Mouse (Mus musculus) liver, embryonic 16.5 days (tissue): Measurements from ENCODE around the gene Prrc2b. TPM values are rescaled to one million over a fixed set of nuclear protein-coding genes. Genes with fewer than 3 reads are reported as not detected.

Source experiments
- ATAC-seq: fragments of 200-750 bp; cut with Nextera tagmentation; 2 replicates; pipeline ENCODE4 v1.8.0; 2017; ENCODE audit warnings: low read depth, mild to moderate bottlenecking, moderate number of reproducible peaks, moderate library complexity
- H3K27ac ChIP-seq: fragments of 300-500 bp; sonication (generic); 2 replicates; pipeline ENCODE4 v1.5.1; 2014; ENCODE audit warnings: mild to moderate bottlenecking, low read length
- H3K27me3 ChIP-seq: fragments of 300-500 bp; sonication (generic); 2 replicates; pipeline ENCODE4 v1.6.1; 2014; ENCODE audit warnings: low read depth, low read length, mixed read lengths; ENCODE audit not compliant: control insufficient read depth, insufficient read depth
- H3K36me3 ChIP-seq: fragments of 300-500 bp; sonication (generic); 2 replicates; pipeline ENCODE4 v1.6.1; 2014; ENCODE audit warnings: mild to moderate bottlenecking; ENCODE audit not compliant: control insufficient read depth, insufficient read depth
- H3K4me1 ChIP-seq: fragments of 300-500 bp; sonication (generic); 2 replicates; pipeline ENCODE4 v1.6.1; 2014; ENCODE audit warnings: low read depth, low read length, mixed read lengths; ENCODE audit not compliant: control insufficient read depth
- H3K4me2 ChIP-seq: fragments of 300-500 bp; sonication (generic); 2 replicates; pipeline ENCODE4 v1.6.1; 2014; ENCODE audit warnings: low read depth, low read length, mixed read lengths
- H3K4me3 ChIP-seq: fragments of 300-500 bp; sonication (generic); 2 replicates; pipeline ENCODE4 v1.5.1; 2014; ENCODE audit warnings: low read depth, mild to moderate bottlenecking, low read length
- H3K9ac ChIP-seq: fragments of 300-500 bp; sonication (generic); 2 replicates; pipeline ENCODE4 v1.6.1; 2014; ENCODE audit warnings: low read depth, low read length
- H3K9me3 ChIP-seq: fragments of 300-500 bp; sonication (generic); replicated peaks from 2 replicates; pipeline ENCODE4 v1.6.1; 2016; ENCODE audit warnings: low read length; ENCODE audit not compliant: control insufficient read depth
- WGBS: fragments of 180-500 bp; shearing (Covaris S2); extraction: QIAGEN DNeasy Blood & Tissue Kit; methylation state at CpG from one replicate; pipeline ENCODE4 v1.1.7; 2014; ENCODE audit not compliant: insufficient replicate concordance; 5-methylcytosine and 5-hydroxymethylcytosine counted together
- polyA plus RNA-seq: library from polyadenylated mRNA; unstranded; fragments of >200 nt; fragmentation: Nextera tagmentation; extraction: Ambion mirVana; gene quantifications from 2 replicates; pipeline ENCODE4 v1.2.1, GENCODE M21; 2015

Prrc2b gene
- polyA plus RNA-seq, 1 experiment from 2014 or later, result 4.7 TPM

GRCm38 (mm10) chr2:32131866-32132566, 18.9 kb upstream of the Prrc2b start:
- ATAC-seq, result no peak
- Histone ChIP-seq H3K27ac (peak overlapping the region; percentile 96), H3K4me2 (peak overlapping the region; percentile 46), H3K9me3 (no peaks in the 10 kb centered on the region), H3K4me3 (peak overlapping the region; percentile 27; the same call in 1 of the 2 replicates), H3K36me3 (no peaks in the 10 kb centered on the region), H3K27me3 (no peaks in the 10 kb centered on the region), H3K4me1 (peaks cover 57% of the 10 kb centered on the region), H3K9ac (peak overlapping the region; percentile 59)
- 57% methylated on average over 6 of the region's 6 CpGs for WGBS

DNA sequence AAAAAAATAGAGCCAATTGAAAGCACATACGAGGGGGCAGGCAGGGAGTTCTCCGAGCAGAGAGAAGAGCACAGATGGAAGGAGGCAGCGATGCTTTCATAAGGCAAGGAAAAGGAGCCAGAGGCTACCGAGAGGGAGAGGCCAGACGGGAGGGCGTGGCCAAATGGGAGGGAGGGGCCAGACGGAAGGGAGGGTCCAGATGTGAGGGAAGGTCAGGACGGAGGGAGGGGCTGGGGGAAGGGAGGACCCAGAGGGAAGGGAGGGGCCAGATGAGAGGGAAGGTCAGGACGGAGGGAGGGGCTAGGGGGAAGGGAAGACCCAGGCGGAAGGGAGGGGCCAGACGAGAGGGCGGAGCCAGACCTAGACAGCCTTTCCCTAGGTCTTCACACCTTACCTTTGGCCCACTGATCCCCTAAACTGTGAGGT, 18.3 kb upstream of the Prrc2b start:
- Histone ChIP-seq H3K4me3 (peak overlapping the region; percentile 27; the same call in 1 of the 2 replicates), H3K9me3 (no peaks in the 10 kb centered on the region), H3K4me1 (peaks cover 56% of the 10 kb centered on the region)

GRCm38 (mm10) chr2:32134039-32134438, 16.8 kb upstream of the Prrc2b start:
- peaks cover 56% of the 10 kb centered on the region for H3K4me1 ChIP-seq
- WGBS, result 4% methylated on average over 2 of the region's 2 CpGs
- H3K36me3 ChIP-seq, result no peaks in the 10 kb centered on the region
- H3K27ac ChIP-seq, result no peak overlapping the region
- no peak overlapping the region for H3K9ac ChIP-seq
- no peak overlapping the region for H3K4me3 ChIP-seq
- no peaks in the 10 kb centered on the region for H3K27me3 ChIP-seq
- no peak overlapping the region for H3K4me2 ChIP-seq
- no peak for ATAC-seq
- H3K9me3 ChIP-seq, result no peaks in the 10 kb centered on the region

More for the DNA sequence above, 18.3 kb upstream of the Prrc2b start:
- WGBS, result 3% methylated on average over 12 of the region's 12 CpGs
- Histone ChIP-seq H3K9ac (peak overlapping the region; percentile 59), H3K27me3 (no peaks in the 10 kb centered on the region), H3K4me2 (peak overlapping the region; percentile 46), H3K27ac (peak overlapping the region; percentile 96), H3K36me3 (no peaks in the 10 kb centered on the region)
- peak; percentile 20 for ATAC-seq

GRCm38 (mm10) chr2:32137667-32138266, 13.1 kb upstream of the Prrc2b start:
- under 1% methylated on average over 40 of the region's 40 CpGs for WGBS
- H3K27me3 ChIP-seq, result no peaks in the 10 kb centered on the region
- peak; percentile 93 for ATAC-seq

DNA sequence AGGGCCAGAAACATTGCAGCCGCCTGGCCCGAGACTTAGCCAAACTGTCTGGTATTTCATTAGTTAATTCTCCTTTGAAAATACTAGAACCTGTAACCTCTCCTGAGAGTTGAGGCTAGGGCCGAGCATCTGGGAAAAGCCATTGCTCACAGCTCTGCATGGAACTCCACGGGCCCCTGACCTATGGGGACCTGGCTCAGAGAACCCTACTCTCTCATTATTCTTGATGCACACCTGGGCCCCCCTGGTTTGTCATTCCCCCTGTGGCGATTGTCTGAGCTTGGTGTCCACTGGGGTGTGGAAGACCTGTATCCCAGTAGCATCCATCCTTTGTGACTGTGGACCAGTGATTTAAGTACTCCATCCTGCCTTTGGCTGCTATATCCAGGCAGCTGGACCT, 11.5 kb upstream of the Prrc2b start:
- Histone ChIP-seq H3K4me3 (no peak overlapping the region), H3K27ac (no peak overlapping the region)
- no peak for ATAC-seq

More at GRCm38 (mm10) chr2:32137667-32138266, 13.1 kb upstream of the Prrc2b start:
- H3K9ac ChIP-seq, result peak overlapping the region; percentile 84
- no peaks in the 10 kb centered on the region for H3K36me3 ChIP-seq
- no peaks in the 10 kb centered on the region for H3K9me3 ChIP-seq
- peaks cover 30% of the 10 kb centered on the region for H3K4me1 ChIP-seq
- peak overlapping the region; percentile 82 for H3K4me3 ChIP-seq
- peak overlapping the region; percentile 92 for H3K4me2 ChIP-seq
- peak overlapping the region; percentile 96 for H3K27ac ChIP-seq

GRCm38 (mm10) chr2:32140498-32140934, 10.4 kb upstream of the Prrc2b start:
- H3K27ac ChIP-seq, result no peak overlapping the region
- peaks cover 28% of the 10 kb centered on the region for H3K4me1 ChIP-seq
- no peak overlapping the region for H3K4me2 ChIP-seq
- no peaks in the 10 kb centered on the region for H3K27me3 ChIP-seq
- ATAC-seq, result no peak
- H3K9me3 ChIP-seq, result no peaks in the 10 kb centered on the region
- 40% methylated on average over 4 of the region's 4 CpGs for WGBS
- no peaks in the 10 kb centered on the region for H3K36me3 ChIP-seq
- H3K4me3 ChIP-seq, result no peak overlapping the region
- no peak overlapping the region for H3K9ac ChIP-seq

More for the DNA sequence above, 11.5 kb upstream of the Prrc2b start:
- Histone ChIP-seq H3K36me3 (no peaks in the 10 kb centered on the region), H3K4me2 (no peak overlapping the region), H3K27me3 (no peaks in the 10 kb centered on the region), H3K4me1 (peaks cover 19% of the 10 kb centered on the region), H3K9ac (no peak overlapping the region), H3K9me3 (no peaks in the 10 kb centered on the region)
- WGBS, result 76% methylated on average over 5 of the region's 5 CpGs

- H3K36me3 ChIP-seq, result no peaks in the 10 kb centered on the region
- no peaks in the 10 kb centered on the region for H3K9me3 ChIP-seq
- H3K4me1 ChIP-seq, result peaks cover 29% of the 10 kb centered on the region
- ATAC-seq, result no peak
- no peaks in the 10 kb centered on the region for H3K27me3 ChIP-seq
- no peak overlapping the region for H3K9ac ChIP-seq
- WGBS, result 46% methylated on average over 6 of the region's 6 CpGs
- H3K4me3 ChIP-seq, result no peak overlapping the region
- H3K4me2 ChIP-seq, result no peak overlapping the region
- no peak overlapping the region for H3K27ac ChIP-seq
These were observed 9.3 kb upstream of the Prrc2b start for GRCm38 (mm10) chr2:32141602-32142001.

DNA sequence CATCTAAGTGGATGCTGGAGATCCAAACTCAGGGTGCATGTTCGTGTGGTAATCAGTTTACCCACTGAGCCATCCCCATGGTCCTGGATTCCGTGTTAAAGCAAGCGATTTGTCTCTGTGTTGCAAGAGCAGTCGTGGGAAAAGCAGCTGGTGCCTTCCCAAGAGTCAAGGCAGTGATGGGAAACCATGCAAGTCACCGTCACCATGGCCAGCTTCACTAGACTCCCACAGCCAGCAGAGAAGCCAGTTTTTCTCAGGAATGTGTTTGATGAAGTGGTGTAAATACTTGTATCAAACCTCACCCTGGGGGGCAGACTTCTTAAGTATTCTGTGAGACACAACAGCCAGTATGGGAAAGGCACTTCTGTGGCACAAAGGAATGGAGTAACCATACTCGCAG, 8.5 kb upstream of the Prrc2b start:
- Histone ChIP-seq H3K4me1 (peaks cover 31% of the 10 kb centered on the region), H3K27ac (no peak overlapping the region), H3K4me2 (no peak overlapping the region), H3K9me3 (no peaks in the 10 kb centered on the region), H3K36me3 (no peaks in the 10 kb centered on the region), H3K9ac (no peak overlapping the region), H3K4me3 (no peak overlapping the region), H3K27me3 (no peaks in the 10 kb centered on the region)
- WGBS, result 62% methylated on average over 6 of the region's 6 CpGs
- ATAC-seq, result no peak

DNA sequence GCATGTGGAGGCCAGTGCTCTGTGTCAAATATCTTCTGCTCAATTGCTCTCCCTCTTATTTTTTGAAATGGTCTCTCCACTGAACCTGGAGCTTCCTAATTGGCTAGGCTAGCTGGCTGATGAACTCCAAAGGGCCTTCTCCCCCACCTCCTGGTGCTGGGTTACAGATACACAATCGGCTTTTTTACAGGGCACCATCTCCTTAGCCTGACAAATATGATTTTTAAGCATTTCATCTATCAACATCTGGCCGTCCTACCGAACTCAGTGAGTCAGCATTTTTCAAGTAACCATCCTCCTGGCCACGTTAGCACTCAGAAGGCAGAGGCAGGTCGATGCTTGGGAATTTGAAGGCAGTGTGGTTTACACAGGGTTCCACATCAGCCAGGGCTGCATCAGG, 6.2 kb upstream of the Prrc2b start:
- Histone ChIP-seq H3K4me2 (peak overlapping the region; percentile 32), H3K9ac (0 out of 2 replicates have a peak overlapping the region, but pooled peaks have one; percentile 20), H3K4me1 (peaks cover 21% of the 10 kb centered on the region), H3K4me3 (no peak overlapping the region), H3K27me3 (no peaks in the 10 kb centered on the region), H3K36me3 (no peaks in the 10 kb centered on the region), H3K27ac (peak overlapping the region; percentile 88), H3K9me3 (no peaks in the 10 kb centered on the region)
- ATAC-seq, result peak; percentile 65
- WGBS, result 31% methylated on average over 5 of the region's 5 CpGs
